Mouse (Mus musculus): ENCODE results near the gene Clic6. TPM values are rescaled to one million over a fixed set of nuclear protein-coding genes. Genes with fewer than 3 reads are reported as not detected.

The Clic6 gene
- total RNA-seq, 2 experiments from 2014 or later = 0.17 to 1.7 TPM

DNA sequence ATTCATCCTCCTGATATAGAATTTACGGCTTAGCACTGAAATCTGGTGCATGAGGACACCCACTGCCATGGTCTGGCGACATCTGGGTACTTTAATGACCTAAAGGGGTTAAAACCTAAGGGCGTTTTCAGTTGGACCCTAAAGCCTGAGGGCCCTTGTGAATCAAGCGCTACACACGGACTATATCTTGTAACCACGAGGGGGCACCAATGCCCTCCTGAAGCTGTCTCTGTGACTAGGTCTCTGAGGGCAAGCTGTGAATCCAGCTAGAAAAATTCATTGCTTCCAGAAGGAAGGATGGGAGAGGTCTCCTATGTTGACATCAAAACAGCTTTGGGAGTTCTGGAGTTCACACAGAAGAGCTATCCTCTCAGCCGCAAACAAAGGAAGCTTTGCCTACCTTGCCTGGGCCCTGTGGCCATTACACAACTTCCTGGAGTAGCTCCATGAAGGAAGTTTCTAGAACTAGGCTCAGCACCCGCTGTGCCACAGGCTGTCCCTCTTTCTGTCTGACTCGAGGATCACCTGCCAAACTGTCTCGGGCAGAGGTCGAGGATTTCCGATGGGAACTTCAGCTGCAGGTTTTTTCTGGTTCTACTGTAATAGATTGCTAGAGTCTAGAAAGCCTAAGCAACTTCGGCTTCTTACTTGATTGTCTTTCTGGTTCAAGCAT is 34.4 kb downstream of the Clic6 start:
- no peak for DNase-seq (ENCODE audit: low spot score in 2 of 2)

DNA sequence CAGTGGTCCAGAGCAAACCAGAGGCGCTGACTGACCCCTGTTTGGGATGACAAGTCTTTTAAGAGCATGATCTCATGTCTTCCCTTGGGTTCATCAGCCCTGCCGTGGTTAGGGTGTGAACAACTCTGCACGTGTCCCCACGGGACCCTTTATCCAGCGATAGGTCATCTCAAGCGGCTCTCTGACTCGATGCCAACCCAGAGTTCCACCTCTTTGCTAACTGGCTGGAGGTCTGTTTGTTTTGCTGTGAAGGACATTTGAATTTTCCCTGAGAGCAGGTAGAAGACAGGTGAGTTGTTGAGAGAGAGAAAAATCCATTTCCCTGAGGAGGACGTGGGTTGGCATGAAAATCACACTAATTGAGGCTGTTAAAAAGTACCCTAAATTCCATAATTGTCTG is 37.8 kb downstream of the Clic6 start:
- no peak for DNase-seq (ENCODE audit: low spot score in 2 of 2)

GRCm38 (mm10) chr16:92524651-92525050 is 39.1 kb downstream of the Clic6 start:
- no peak for DNase-seq (ENCODE audit: low spot score in 2 of 2)

DNA sequence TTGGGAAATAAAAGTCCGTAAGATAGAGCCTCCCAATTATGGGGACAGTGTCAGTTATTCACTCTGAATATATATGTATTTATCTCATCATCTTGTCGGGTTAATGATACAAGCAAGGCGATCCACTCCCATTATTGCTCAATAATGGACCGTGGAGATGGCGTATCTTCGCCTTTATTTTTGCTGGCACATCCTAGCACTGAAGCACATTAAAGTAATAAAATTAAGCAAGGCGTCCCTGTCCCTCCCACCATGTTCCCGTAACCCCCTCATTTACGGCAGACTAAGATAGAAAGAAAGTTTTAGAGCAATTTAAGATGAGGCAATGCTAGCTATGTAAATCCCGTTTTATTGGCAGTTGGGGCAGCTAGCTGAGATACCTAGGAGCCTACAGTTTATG is 40.4 kb downstream of the Clic6 start:
- no peak for DNase-seq (ENCODE audit: low spot score in 2 of 2)

DNA sequence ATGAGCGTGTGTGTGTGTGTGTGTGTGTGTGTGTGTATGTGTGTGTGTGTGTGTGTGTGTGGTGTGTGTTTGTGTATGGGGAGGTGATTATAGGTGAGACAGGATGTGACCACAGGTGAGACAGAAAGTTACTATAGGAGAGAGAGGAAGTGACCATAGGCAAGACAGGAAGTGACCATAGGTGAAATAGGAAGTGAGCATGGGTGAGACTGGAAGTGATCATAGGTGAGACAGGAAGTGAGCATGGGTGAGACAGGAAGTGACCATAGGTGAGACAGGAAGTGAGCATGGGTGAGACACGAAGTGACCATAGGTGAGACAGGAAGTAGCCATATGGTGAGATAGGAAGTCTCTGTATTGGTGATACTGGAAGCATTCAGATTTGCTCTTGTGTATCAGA is 49.7 kb downstream of the Clic6 start:
- no peak for DNase-seq (ENCODE audit: low spot score in 2 of 2)

DNA sequence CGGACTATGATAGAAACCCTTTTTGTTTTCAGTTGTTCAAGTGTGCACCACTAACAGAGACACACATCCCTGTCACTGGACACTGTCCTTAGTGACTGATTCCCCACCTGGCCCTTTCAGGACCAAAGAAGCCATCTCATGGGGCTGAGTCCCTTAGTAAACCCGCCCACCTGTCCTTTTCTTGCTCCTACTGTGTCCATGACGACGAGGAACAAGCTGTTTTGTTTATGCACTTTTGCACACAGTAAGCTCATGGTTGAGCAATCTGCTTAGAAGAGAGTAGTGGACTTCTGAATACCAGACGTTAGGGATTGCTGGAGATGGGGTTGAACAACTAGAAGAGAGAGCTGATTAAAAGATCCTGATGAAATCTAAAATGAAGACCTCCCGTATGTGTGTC is 52.8 kb downstream of the Clic6 start:
- no peak for DNase-seq (ENCODE audit: low spot score in 2 of 2)

- no peak for DNase-seq (ENCODE audit: low spot score in 2 of 2)
Observed at GRCm38 (mm10) chr16:92544264-92544663, 58.7 kb downstream of the Clic6 start.

DNA sequence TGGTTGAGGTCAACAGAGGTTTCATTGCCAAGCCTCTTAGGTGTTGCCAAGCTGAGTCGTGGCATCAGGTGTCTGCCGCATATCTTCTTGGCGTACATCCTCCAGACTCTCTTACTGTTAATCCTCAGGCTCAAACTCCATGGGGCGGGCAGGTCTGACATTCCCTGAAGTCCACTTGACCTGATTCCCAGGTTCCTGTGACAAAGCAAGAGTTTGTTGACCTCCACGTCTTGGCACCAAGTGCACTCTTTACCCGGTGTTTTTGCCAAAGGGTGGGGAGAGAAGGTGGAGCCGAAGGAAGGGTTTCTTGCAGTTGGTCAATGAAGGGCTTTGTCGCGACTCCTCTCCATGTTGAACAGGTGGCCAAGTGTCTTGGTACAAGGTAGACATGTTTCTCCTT is 63.1 kb downstream of the Clic6 start:
- DNase-seq (ENCODE audit: low spot score in 2 of 2) = no peak

DNA sequence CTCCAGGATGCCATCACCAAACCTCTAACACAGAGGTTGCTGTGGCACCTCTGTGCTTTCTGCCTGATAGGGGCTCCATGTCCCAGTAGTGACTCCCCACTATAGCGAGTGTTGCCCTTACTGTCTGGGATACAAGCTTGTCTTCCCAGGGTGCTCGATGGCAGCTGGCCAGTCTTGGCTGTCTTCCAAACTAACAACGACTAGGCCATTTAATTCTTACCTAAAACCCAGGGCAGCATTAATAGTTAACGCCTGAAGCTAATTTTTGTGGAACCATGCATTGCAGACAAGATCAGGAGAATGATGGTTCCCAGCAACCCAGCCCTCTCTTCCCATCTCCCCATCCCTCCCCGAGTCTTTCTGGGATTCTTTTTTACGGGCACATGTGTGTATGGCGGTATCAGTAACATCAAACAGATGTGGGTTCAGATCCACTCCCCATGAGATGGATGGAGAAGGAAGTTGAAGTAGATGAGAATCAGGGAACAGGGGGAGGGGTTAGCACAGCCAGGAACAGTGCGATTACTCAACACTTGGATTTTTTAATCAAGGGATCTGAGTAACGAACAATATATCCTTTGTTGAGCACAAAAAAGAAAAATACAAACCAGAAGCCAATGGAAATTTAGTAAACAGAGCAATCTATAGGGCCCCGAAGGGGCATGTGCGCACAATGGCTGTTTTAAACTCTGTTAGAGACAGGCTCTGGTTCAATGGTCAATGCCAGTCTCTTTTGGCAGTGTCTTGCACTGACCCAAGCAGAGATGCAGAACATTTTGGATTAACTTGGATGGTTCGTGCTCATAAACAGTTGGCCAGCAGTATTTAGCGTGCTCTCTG is 66.0 kb downstream of the Clic6 start:
- DNase-seq (ENCODE audit: low spot score in 2 of 2) = no peak

GRCm38 (mm10) chr16:92552106-92552382 is 66.5 kb downstream of the Clic6 start:
- DNase-seq (ENCODE audit: low spot score in 2 of 2) = no peak

DNA sequence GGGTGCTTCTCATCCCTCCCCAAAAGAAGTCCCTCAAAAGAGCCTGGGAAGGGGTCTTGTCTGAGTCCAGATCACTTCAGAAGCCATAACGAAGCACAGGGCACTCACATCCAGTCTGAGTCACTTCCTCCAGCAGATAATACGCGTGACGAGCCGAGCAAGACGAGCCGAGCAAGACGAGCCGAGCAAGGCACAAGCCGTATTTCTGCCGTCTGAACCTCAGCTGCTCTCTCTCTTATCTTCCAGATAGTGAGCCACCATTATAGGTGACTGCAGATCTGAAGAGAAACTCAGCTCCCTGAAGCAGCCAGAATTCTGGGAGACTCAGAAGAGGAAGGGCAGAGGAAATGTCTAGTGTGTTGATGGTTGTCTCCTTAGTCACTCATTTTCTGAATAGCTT is 67.3 kb downstream of the Clic6 start:
- no peak for DNase-seq (ENCODE audit: low spot score in 2 of 2)

GRCm38 (mm10) chr16:92555051-92555450 is 69.5 kb downstream of the Clic6 start:
- DNase-seq (ENCODE audit: low spot score in 2 of 2) = no peak

DNA sequence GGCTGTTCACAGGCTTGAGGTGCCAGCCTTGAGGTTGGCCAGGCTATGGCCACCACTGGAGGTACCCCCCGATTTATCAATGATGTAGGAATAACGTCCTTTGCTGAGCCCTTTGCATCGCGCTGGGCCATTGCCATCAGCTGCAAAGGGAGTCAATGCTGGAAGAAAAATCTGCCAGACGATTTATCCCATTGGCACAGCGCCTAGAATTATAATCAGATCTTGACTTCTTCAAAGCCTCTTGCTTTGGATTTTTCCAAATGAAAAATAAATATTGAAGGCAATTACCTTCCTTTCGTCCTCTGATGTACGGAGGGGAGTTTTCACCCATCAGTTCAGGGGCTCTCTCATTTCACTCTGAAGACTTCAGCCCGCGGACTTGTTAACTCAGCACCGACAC is 79.8 kb downstream of the Clic6 start:
- DNase-seq (ENCODE audit: low spot score in 2 of 2) = no peak

GRCm38 (mm10) chr16:92565708-92566107 is 80.2 kb downstream of the Clic6 start:
- DNase-seq (ENCODE audit: low spot score in 2 of 2) = peak; percentile 54 to 75

- no peak for DNase-seq (ENCODE audit: low spot score in 2 of 2)
Observed at GRCm38 (mm10) chr16:92566146-92566545, 80.6 kb downstream of the Clic6 start.

DNA sequence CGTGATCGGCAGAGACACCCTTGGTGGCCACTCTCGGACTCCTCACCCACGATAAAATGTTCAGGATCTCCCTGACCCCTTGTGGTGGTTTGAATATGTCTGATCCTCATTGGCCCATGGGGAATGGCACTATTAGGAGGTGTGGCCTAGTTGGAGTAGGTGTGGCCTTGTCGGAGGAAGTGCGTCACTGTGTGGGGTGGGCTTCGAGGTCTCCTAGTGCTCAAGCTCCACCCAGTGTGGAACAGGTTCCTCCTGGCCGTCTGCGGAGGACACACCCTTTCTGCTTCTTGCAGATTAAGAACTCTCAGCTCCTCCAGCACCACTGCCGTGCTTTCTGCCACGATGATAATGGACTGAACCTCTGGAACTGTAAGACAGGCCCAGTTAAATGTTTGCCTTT is 85.7 kb downstream of the Clic6 start:
- no peak for DNase-seq (ENCODE audit: low spot score in 2 of 2)

DNA sequence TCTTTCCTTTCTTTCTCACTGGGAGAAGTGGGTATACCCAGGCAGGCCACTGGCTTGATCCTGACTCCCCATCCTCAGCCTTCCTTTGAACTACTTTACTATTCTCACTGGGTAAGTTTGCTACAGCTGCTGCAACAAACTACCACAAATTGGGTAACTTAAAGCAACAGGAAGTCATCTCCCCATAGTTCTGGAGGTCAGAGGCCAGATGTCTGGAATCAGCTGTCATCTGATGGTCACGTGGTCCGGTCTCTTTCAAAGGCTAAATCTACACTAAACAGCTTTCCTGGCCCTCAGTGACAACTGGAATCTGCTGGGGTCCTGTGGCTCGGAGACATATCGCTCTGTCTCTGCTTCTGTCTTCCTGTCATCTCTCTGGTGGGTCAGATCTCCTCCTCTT is 87.7 kb downstream of the Clic6 start:
- DNase-seq (ENCODE audit: low spot score in 2 of 2) = no peak

GRCm38 (mm10) chr16:92575792-92576191 is 90.3 kb downstream of the Clic6 start:
- no peak for DNase-seq (ENCODE audit: low spot score in 2 of 2)

DNA sequence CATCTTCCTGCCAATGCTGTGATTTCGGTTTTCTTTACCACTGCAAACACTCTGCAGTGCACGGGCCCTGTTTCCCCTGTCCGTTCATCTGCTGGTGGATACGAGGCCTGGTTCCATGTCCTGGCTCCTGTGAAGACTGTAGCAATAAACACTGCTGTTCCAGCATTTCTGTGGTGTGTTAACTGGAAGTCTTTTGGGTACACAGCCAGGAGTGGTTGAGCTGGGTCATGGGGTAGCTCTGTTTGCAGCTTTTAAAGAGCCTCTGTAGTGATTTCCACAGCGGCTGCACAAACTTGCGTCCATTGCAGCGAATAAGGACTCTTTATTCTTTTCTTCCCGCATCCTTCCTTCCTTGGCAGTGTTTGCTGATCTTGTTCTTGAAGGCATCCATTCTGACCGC is 91.8 kb downstream of the Clic6 start:
- no peak for DNase-seq (ENCODE audit: low spot score in 2 of 2)

- DNase-seq (ENCODE audit: low spot score in 2 of 2) = no peak
Observed at GRCm38 (mm10) chr16:92578915-92579653, 93.5 kb downstream of the Clic6 start.

DNA sequence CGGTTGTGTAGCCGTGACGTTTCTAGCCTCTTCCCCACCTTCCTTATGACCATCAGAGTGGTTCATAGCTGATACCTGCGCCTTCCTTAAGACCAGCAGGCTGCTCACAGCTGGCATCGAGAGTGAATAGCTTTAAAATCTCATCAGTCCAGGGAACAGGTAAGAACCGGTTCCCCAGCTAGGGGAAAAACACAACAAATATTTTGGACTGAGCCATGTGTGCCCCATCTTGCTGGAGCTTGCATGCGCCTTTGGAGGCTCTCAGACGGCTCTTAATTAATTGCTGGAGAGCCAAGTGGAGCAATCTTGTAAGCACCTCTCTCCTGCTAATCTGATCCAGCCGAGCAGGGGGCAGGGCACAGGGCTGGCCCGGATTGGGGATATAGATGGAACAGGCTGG is 95.4 kb downstream of the Clic6 start:
- no peak for DNase-seq (ENCODE audit: low spot score in 2 of 2)

DNA sequence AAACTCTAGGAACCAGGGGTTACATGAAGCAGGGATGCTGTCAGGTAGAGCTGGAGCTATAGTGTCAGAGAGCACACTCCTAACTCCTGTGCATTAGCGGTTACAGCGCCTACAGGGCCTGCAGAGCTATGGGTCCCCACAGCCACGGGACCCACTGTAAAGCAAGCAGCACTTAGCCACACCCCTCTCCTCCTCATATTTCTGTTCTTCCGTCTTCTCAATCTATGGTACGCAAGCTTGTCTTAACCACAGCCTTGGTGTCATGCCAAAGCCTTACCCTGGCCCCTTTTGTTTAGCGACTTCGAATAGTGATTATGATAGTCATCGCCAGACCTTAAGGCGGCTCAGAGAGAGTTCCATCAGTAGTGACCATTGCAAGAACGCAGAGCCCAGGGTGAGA is 96.2 kb downstream of the Clic6 start:
- no peak for DNase-seq (ENCODE audit: low spot score in 2 of 2)
